Mouse (Mus musculus) embryonic fibroblast, embryonic 13.5 days (primary cell): Measurements from ENCODE around the gene Frmd6. TPM values are rescaled to one million over a fixed set of nuclear protein-coding genes. Genes with fewer than 3 reads are reported as not detected.

Experiments
- H3K27ac ChIP-seq: 2 replicates; pipeline ENCODE4 v1.5.1; 2012; ENCODE audit warnings: low read length, control low read depth, inconsistent platforms; ENCODE audit not compliant: insufficient read depth
- H3K4me1 ChIP-seq: 2 replicates; pipeline ENCODE4 v1.6.1; 2011; ENCODE audit warnings: low read length; ENCODE audit not compliant: control insufficient read depth, insufficient read depth
- H3K4me3 ChIP-seq: 2 replicates; pipeline ENCODE4 v1.5.1; 2011; ENCODE audit warnings: mild to moderate bottlenecking, control low read depth, low read length; ENCODE audit not compliant: insufficient read depth
- CTCF ChIP-seq: IDR thresholded peaks from 2 replicates; pipeline ENCODE4 v1.5.1; 2011; ENCODE audit warnings: mild to moderate bottlenecking, control low read depth, low read length, moderate library complexity, borderline replicate concordance; ENCODE audit not compliant: insufficient read depth
- POLR2A ChIP-seq: IDR thresholded peaks from 2 replicates; pipeline ENCODE4 v1.6.1; 2011; ENCODE audit warnings: low read depth, mild to moderate bottlenecking, control low read depth, low read length, moderate library complexity
- polyA plus RNA-seq: library from polyadenylated mRNA; stranded (reverse); fragments of >200 nt; gene quantifications from 2 replicates; pipeline ENCODE4 v1.2.4, GENCODE M21; 2011; ENCODE audit warnings: low read depth; ENCODE audit not compliant: missing spikeins, insufficient read length

The Frmd6 gene
- polyA plus RNA-seq, 1 experiment, result 113 TPM

DNA sequence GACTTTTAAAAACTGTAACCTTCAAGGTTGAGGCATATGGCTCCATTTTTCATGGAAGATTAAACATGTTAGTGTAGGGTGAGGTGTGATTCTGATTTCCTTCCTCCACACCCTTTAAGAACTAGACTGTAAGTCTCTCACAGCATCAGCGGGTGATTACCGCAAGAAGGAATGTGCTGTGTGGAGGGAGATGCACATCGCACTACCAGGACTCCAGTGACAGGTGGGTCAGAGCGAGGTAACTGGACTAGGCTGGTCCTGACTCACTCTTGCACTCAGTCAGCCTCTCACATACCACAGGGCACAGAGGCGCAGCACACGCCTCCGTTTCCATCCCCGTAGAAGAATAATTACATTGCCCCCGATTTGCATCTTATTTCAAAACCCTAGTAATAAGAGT, 23.7 kb downstream of the Frmd6 start:
- Histone ChIP-seq H3K27ac (no peak overlapping the region), H3K4me3 (no peak overlapping the region), H3K4me1 (peaks cover 28% of the 10 kb centered on the region)
- no peak for TF ChIP-seq CTCF
- TF ChIP-seq POLR2A, result no peak

- H3K27ac ChIP-seq, result peak overlapping the region; percentile 0; the same call in 1 of the 2 replicates
- peaks cover 28% of the 10 kb centered on the region for H3K4me1 ChIP-seq
- H3K4me3 ChIP-seq, result no peak overlapping the region
- TF ChIP-seq CTCF (no peak), POLR2A (no peak)
Measured at GRCm38 (mm10) chr12:70849517-70850291, 24.4 kb downstream of the Frmd6 start.

DNA sequence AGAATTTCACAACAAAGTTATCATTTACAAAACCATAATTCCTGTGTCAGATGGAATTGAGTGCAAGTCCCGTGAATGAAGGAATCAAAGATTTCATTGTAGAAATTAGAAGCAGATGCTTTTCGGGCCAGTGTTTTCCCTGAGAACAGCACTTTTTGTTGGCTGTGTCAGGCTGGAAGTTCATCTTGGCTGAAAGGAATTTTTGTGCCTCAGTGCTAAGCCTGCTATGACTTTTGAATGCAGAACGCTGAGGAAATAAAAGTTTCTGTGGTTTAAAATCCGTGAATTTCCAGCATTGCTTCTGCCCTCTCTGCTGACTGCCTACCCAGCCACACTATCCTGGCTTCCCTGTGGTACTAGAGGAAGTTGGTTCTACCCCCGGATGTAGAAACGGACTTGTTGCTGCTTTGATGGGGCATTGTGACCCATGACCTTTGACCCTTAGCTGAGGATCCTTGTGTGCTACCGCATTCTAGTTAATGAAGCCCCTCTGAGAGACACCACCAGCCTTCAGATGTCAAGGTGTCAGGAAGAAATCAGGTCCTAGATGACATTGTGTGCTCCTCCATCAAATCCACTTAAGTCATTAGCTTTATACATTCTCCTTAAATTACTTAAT, 26.1 kb downstream of the Frmd6 start:
- Histone ChIP-seq H3K27ac (peak overlapping the region; percentile 84), H3K4me1 (peaks cover 27% of the 10 kb centered on the region), H3K4me3 (no peak overlapping the region)
- TF ChIP-seq CTCF (no peak), POLR2A (no peak)

- Histone ChIP-seq H3K4me1 (peaks cover 27% of the 10 kb centered on the region), H3K27ac (no peak overlapping the region), H3K4me3 (no peak overlapping the region)
- no peak for TF ChIP-seq POLR2A
- no peak for TF ChIP-seq CTCF
Measured at GRCm38 (mm10) chr12:70853026-70853425, 27.7 kb downstream of the Frmd6 start.

GRCm38 (mm10) chr12:70855678-70856077, 30.4 kb downstream of the Frmd6 start:
- Histone ChIP-seq H3K27ac (no peak overlapping the region), H3K4me1 (peaks cover 14% of the 10 kb centered on the region), H3K4me3 (no peak overlapping the region)
- no peak for TF ChIP-seq CTCF
- TF ChIP-seq POLR2A, result no peak

GRCm38 (mm10) chr12:70856776-70857175, 31.5 kb downstream of the Frmd6 start:
- peaks cover 9% of the 10 kb centered on the region; the same call in 1 of the 2 replicates for H3K4me1 ChIP-seq
- TF ChIP-seq POLR2A (no peak), CTCF (no peak)
- no peak overlapping the region for H3K4me3 ChIP-seq
- no peak overlapping the region for H3K27ac ChIP-seq

DNA sequence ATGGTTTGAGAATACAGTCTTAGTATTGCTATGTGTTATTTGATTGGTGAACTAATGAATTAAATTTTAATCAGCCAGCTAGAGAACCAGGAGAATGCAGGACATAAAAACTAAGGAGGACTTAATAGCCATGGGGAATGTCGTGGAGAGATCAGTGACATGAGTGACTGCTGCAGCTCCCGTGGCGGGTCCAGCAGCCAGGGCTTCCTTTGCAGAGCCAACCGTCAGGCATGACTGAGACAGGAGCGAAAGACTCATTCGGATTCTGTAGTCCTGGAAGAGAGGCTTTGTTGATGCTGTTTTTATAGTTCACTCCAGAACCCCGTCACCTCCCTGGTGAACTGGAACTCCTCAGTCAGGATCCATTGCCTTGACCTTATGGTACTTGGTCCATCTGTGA, 38.0 kb downstream of the Frmd6 start:
- Histone ChIP-seq H3K27ac (no peak overlapping the region), H3K4me1 (no peaks in the 10 kb centered on the region), H3K4me3 (no peak overlapping the region)
- TF ChIP-seq CTCF, result no peak
- TF ChIP-seq POLR2A, result no peak

DNA sequence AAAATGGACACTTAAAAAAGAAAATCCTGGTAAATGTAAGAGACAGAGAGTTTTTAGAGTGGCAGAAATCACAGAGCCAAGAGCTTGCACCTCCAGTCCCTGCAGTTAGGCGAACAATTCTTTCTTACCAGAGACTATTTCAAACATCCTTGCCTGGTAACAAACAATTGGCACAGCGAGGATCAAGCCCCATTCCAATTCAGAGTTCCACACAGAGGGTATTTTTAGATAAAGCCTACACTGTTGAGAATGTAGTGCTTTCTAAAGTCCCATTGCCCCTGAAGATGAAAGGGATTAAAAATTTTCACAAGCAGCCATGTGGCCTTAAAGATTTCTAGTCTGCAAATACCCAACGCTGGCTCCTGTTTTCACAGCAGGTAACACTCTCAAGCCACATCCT, 42.5 kb downstream of the Frmd6 start:
- H3K27ac ChIP-seq, result no peak overlapping the region
- no peaks in the 10 kb centered on the region for H3K4me1 ChIP-seq
- TF ChIP-seq POLR2A, result no peak
- no peak for TF ChIP-seq CTCF
- H3K4me3 ChIP-seq, result no peak overlapping the region

DNA sequence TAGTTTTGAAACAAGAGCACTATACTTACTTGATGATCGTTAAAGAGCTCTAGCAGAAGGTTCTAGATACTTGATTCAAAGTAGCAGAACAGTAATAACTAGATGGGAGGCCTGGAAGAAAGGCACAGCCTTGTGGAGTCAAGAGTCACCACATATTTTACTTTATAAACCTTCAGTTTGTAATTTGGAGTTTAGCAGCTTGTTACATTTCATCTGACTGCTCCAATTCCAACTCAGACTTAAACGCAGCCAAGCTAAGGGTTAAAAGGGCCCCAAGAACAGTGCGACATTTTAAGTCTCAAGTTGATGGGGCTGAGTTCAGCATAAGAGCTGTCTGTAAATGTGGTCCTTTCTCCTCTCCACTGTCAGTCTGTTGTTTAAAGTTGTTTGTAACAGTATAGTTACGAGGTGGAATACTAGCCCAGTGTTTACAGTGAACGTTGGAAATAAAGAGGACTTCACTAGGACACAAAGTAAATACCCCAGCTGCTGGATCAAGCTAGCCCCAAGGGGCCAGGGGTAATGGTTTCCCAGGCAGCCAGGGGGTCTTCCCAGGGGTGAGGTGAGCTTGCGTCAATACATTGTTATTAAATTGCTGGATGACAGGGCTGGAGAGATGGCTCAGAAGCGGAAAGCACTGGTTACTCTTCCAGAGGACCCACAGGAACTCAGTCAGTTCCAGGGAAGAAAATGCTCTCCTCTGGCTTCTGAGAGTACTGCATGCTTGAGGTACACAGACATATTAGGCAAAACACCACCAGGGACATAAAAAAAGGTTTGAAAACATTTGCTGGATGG, 43.1 kb downstream of the Frmd6 start:
- TF ChIP-seq POLR2A, result no peak
- TF ChIP-seq CTCF, result no peak
- H3K4me1 ChIP-seq, result no peaks in the 10 kb centered on the region
- no peak overlapping the region for H3K4me3 ChIP-seq
- no peak overlapping the region for H3K27ac ChIP-seq

DNA sequence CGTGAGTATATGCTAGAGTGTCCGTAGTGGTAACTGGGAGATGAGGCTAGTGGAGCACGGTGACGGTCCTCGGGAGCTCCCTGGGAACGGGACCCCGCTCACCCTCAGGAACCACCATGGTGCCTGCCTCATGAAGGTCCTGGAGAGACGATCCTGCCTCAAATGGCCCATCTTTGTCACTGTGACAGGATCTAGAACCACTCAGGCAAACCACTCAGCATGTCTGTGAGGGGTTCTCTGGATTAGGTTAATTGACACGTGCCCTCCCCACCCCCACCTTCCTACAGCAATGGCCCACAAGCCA, 43.6 kb downstream of the Frmd6 start:
- no peak overlapping the region for H3K27ac ChIP-seq
- H3K4me1 ChIP-seq, result no peaks in the 10 kb centered on the region
- TF ChIP-seq CTCF (no peak), POLR2A (no peak)
- H3K4me3 ChIP-seq, result no peak overlapping the region
